Mouse (Mus musculus) granulocyte monocyte progenitor cell, adult 5-6 weeks (primary cell): ENCODE data around the gene Lrwd1. TPM values are rescaled to one million over a fixed set of nuclear protein-coding genes. Genes with fewer than 3 reads are reported as not detected.

Experiments
- ATAC-seq: replicated peaks from 2 replicates; pipeline ENCODE4 v1.8.0; 2016; ENCODE audit warnings: mild to moderate bottlenecking, moderate TSS enrichment, inconsistent platforms; ENCODE audit not compliant: poor library complexity, severe bottlenecking
- total RNA-seq, 2 experiments: library from RNA; stranded (forward) in 1 of 2; stranded (reverse) in 1 of 2; fragments of 200-712, 200-1000 nt in 1 of 2; fragments of >200 nt in 1 of 2; fragmentation: Nextera tagmentation in 1 of 2; gene quantifications; 2 replicates each; pipeline ENCODE4 v1.2.3; 2014 to 2017

Lrwd1 gene
- total RNA-seq, 2 experiments from 2014 or later: 31.5 to 70.4 TPM

- ATAC-seq: no peak
Observed at GRCm38 (mm10) chr5:136095089-136095488, 40.8 kb downstream of the Lrwd1 start.

GRCm38 (mm10) chr5:136094249-136095010, 41.4 kb downstream of the Lrwd1 start:
- ATAC-seq: peak; percentile 73

GRCm38 (mm10) chr5:136091927-136092326, 43.9 kb downstream of the Lrwd1 start:
- ATAC-seq: no peak

GRCm38 (mm10) chr5:136088821-136089575, 46.9 kb downstream of the Lrwd1 start:
- no peak for ATAC-seq

GRCm38 (mm10) chr5:136086290-136086689, 49.6 kb downstream of the Lrwd1 start:
- no peak for ATAC-seq

- peak; percentile 35 for ATAC-seq
Observed at GRCm38 (mm10) chr5:136084891-136085651, 50.8 kb downstream of the Lrwd1 start.

GRCm38 (mm10) chr5:136084144-136084881, 51.6 kb downstream of the Lrwd1 start:
- ATAC-seq: peak; percentile 12

GRCm38 (mm10) chr5:136083669-136084107, 52.2 kb downstream of the Lrwd1 start, which contains the start of gene Rasa4:
TSS of gene Rasa4 (plus strand) at chr5:136083916.
- peak; percentile 89 for ATAC-seq

- ATAC-seq: no peak
Observed at GRCm38 (mm10) chr5:136082345-136082744, 53.5 kb downstream of the Lrwd1 start.

- no peak for ATAC-seq
Observed at GRCm38 (mm10) chr5:136078136-136078535, 57.7 kb downstream of the Lrwd1 start.

GRCm38 (mm10) chr5:136077001-136077550, 58.8 kb downstream of the Lrwd1 start:
- peak; percentile 19; the same call in 1 of the 2 replicates for ATAC-seq

GRCm38 (mm10) chr5:136076284-136076683, 59.6 kb downstream of the Lrwd1 start:
- ATAC-seq: no peak; the same call in 1 of the 2 replicates

- ATAC-seq: no peak
Observed at GRCm38 (mm10) chr5:136075076-136075475, 60.8 kb downstream of the Lrwd1 start.

GRCm38 (mm10) chr5:136073526-136073925, 62.3 kb downstream of the Lrwd1 start:
- no peak for ATAC-seq

- ATAC-seq: no peak
Observed at GRCm38 (mm10) chr5:136073051-136073450, 62.8 kb downstream of the Lrwd1 start.

Other genes starting within 250 kb of the Lrwd1 start
- gene Hspb1, start 248.2 kb downstream of the Lrwd1 start, total RNA-seq (2014; fragmentation: Nextera tagmentation): not detected in 2 replicates
- not detected in 2 replicates for gene Hspb1, start 248.2 kb downstream of the Lrwd1 start, total RNA-seq (2017)
- 97.2 and 120 TPM in 2 replicates for gene Ywhag, start 201.5 kb downstream of the Lrwd1 start, total RNA-seq (2014; fragmentation: Nextera tagmentation)
- gene Ywhag, start 201.5 kb downstream of the Lrwd1 start, total RNA-seq (2017): 92.2 and 107 TPM in 2 replicates
- gene Ssc4d, start 161.5 kb downstream of the Lrwd1 start, total RNA-seq (2014; fragmentation: Nextera tagmentation): 1.8 and 5.0 TPM in 2 replicates
- 0.90 TPM in 1 of 2 replicates, not detected in the other for gene Ssc4d, start 161.5 kb downstream of the Lrwd1 start, total RNA-seq (2017)
- not detected in 2 replicates for gene Zp3, start 156.0 kb downstream of the Lrwd1 start, total RNA-seq (2014; fragmentation: Nextera tagmentation)
- not detected in 2 replicates for gene Zp3, start 156.0 kb downstream of the Lrwd1 start, total RNA-seq (2017)
- gene Dtx2, start 141.3 kb downstream of the Lrwd1 start, total RNA-seq (2014; fragmentation: Nextera tagmentation): 17.1 and 20.2 TPM in 2 replicates
- gene Dtx2, start 141.3 kb downstream of the Lrwd1 start, total RNA-seq (2017): 6.4 and 8.1 TPM in 2 replicates
- gene Upk3b, start 97.6 kb downstream of the Lrwd1 start, total RNA-seq (2014; fragmentation: Nextera tagmentation): not detected in 2 replicates
- gene Upk3b, start 97.6 kb downstream of the Lrwd1 start, total RNA-seq (2017): 0.04 TPM in 1 of 2 replicates, not detected in the other
- 5.6 TPM in 1 of 2 replicates, not detected in the other for gene Upk3bl, start 81.6 kb downstream of the Lrwd1 start, total RNA-seq (2014; fragmentation: Nextera tagmentation)
- 1.7 TPM in 1 of 2 replicates, not detected in the other for gene Upk3bl, start 81.6 kb downstream of the Lrwd1 start, total RNA-seq (2017)
- gene Rasa4, start 52.2 kb downstream of the Lrwd1 start, total RNA-seq (2014; fragmentation: Nextera tagmentation): 43.2 and 82.3 TPM in 2 replicates
- 24.8 and 25.0 TPM in 2 replicates for gene Rasa4, start 52.2 kb downstream of the Lrwd1 start, total RNA-seq (2017)
- gene Polr2j, start 19.4 kb downstream of the Lrwd1 start, total RNA-seq (2014; fragmentation: Nextera tagmentation): 156 and 159 TPM in 2 replicates
- 125 and 128 TPM in 2 replicates for gene Polr2j, start 19.4 kb downstream of the Lrwd1 start, total RNA-seq (2017)
- 13.7 and 18.2 TPM in 2 replicates for gene Alkbh4, start 72 bp upstream of the Lrwd1 start, total RNA-seq (2014; fragmentation: Nextera tagmentation)
- gene Alkbh4, start 72 bp upstream of the Lrwd1 start, total RNA-seq (2017): 5.3 and 11.9 TPM in 2 replicates
- gene Orai2, start 34.6 kb upstream of the Lrwd1 start, total RNA-seq (2014; fragmentation: Nextera tagmentation): 24.7 and 38.2 TPM in 2 replicates
- gene Orai2, start 34.6 kb upstream of the Lrwd1 start, total RNA-seq (2017): 26.6 and 29.0 TPM in 2 replicates
- 32.2 and 42.1 TPM in 2 replicates for gene Prkrip1, start 62.9 kb upstream of the Lrwd1 start, total RNA-seq (2014; fragmentation: Nextera tagmentation)
- 45.2 and 89.4 TPM in 2 replicates for gene Prkrip1, start 62.9 kb upstream of the Lrwd1 start, total RNA-seq (2017)
- 32.9 and 67.0 TPM in 2 replicates for gene Sh2b2, start 110.5 kb upstream of the Lrwd1 start, total RNA-seq (2014; fragmentation: Nextera tagmentation)
- 10.9 and 13.9 TPM in 2 replicates for gene Sh2b2, start 110.5 kb upstream of the Lrwd1 start, total RNA-seq (2017)